Mouse (Mus musculus): ENCODE measurements around the gene Gm17364. TPM values are rescaled to one million over a fixed set of nuclear protein-coding genes. Genes with fewer than 3 reads are reported as not detected.
"Not testable (repeated sequence)": the region's sequence is repeated elsewhere in the genome, so short reads cannot be mapped to it uniquely, and the experiment has no call there.

The Gm17364 gene
- polyA plus RNA-seq, 1 experiment from 2014 or later: not detected

- Histone ChIP-seq H3K9me3 (replicated peaks) (no peaks in the 10 kb centered on the region), H3K36me3 (no peaks in the 10 kb centered on the region), H3K9ac (no peak overlapping the region), H3K27me3 (no peaks in the 10 kb centered on the region), H3K27ac (no peak overlapping the region), H3K4me2 (no peak overlapping the region), H3K4me1 (replicated peaks) (no peaks in the 10 kb centered on the region), H3K4me3 (replicated peaks) (no peak overlapping the region)
- DNase-seq (no peak), ATAC-seq (ENCODE audit: low read depth) (no peak)
- whole genome bisulfite sequencing (ENCODE audit: insufficient replicate concordance): 53% methylated on average over 4 of the region's 4 CpGs
Observed at GRCm38 (mm10) chr13:41285448-41285847, 11.7 kb upstream of the Gm17364 start.

GRCm38 (mm10) chr13:41283256-41283655 is 9.5 kb upstream of the Gm17364 start:
- H3K4me2 ChIP-seq: no peak overlapping the region
- H3K4me1 ChIP-seq (replicated peaks): no peaks in the 10 kb centered on the region
- 15% methylated on average over 5 of the region's 5 CpGs for WGBS (ENCODE audit: insufficient replicate concordance)
- H3K36me3 ChIP-seq: no peaks in the 10 kb centered on the region
- no peak for ATAC-seq (ENCODE audit: low read depth)
- no peak overlapping the region for H3K4me3 ChIP-seq (replicated peaks)
- DNase-seq: peak; percentile 5
- H3K9ac ChIP-seq: no peak overlapping the region
- H3K27ac ChIP-seq: no peak overlapping the region
- H3K27me3 ChIP-seq: no peaks in the 10 kb centered on the region
- no peaks in the 10 kb centered on the region for H3K9me3 ChIP-seq (replicated peaks)

DNA sequence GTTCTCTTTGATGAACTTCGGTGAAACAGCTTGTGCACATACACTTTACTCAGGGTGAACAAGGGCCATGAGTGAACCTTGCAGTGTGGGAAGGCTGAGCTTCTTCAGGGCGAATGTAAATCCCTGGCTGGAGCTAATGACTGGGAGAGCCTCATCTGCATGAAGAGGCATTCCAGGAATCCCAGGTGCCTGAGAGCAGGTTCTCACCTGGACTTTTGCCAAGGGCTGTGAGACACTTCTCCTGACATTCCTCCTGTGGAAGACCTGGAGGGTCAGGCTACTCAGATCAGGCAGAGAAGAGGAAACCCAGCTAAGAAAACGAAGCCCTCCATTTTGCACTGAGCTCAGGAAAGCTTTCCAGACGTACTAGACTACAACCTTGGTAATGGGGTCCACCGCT is 6.9 kb upstream of the Gm17364 start:
- no peaks in the 10 kb centered on the region for H3K9me3 ChIP-seq (replicated peaks)
- H3K4me2 ChIP-seq: no peak overlapping the region
- no peak for DNase-seq
- no peak overlapping the region for H3K27ac ChIP-seq
- H3K4me3 ChIP-seq (replicated peaks): no peak overlapping the region
- H3K36me3 ChIP-seq: no peaks in the 10 kb centered on the region
- WGBS (ENCODE audit: insufficient replicate concordance): 51% methylated on average over 5 of the region's 5 CpGs
- no peaks in the 10 kb centered on the region for H3K27me3 ChIP-seq
- H3K4me1 ChIP-seq (replicated peaks): no peaks in the 10 kb centered on the region
- no peak for ATAC-seq (ENCODE audit: low read depth)
- no peak overlapping the region for H3K9ac ChIP-seq

GRCm38 (mm10) chr13:41267827-41268408 is 5.9 kb downstream of the Gm17364 start:
- no peak for ATAC-seq (ENCODE audit: low read depth)
- 54% methylated on average over 7 of the region's 7 CpGs for WGBS (ENCODE audit: insufficient replicate concordance)
- H3K9ac ChIP-seq: no peak overlapping the region

DNA sequence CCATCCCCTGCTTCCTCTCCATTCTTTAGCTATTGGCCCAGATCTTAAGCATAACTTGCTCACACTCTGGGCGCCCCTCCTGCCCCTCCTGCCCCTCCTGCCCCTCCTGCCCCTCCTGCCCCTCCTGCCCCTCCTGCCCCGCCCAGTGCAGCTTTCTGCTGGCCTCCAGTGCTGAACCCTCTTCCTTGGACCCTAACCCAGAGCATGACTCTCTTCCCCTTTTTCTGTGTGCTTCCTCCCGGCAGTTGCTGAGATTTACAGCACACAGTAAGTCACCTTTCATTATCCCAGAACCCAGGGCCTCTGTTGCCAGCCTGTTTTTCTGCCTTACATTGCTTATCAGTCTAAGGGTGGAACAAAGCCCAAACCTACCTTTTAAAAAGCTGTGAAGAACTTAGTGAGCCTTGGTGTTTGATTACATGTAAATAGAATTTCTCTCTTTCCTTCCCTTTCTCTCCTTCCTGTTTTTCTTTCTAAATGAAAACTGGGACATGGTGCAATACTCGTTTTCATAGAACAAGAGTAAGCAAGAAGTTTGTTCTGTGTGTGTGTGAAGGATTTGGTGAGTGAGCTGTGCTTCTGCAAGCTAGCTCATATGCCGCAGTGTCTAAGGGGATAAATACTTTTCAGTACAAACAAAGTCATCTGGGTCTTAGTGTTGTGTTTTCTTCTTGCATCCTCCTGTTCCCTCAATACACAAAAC is 10.3 kb downstream of the Gm17364 start:
- DNase-seq: no peak
- Histone ChIP-seq H3K4me2 (no peak overlapping the region), H3K27ac (no peak overlapping the region), H3K9ac (no peak overlapping the region), H3K4me3 (replicated peaks) (no peak overlapping the region), H3K27me3 (no peaks in the 10 kb centered on the region), H3K4me1 (replicated peaks) (no peaks in the 10 kb centered on the region; the same call in 1 of the 2 replicates), H3K36me3 (no peaks in the 10 kb centered on the region), H3K9me3 (replicated peaks) (no peaks in the 10 kb centered on the region)
- no peak for ATAC-seq (ENCODE audit: low read depth)
- WGBS (ENCODE audit: insufficient replicate concordance): 56% methylated on average over 5 of the region's 5 CpGs

More at GRCm38 (mm10) chr13:41267827-41268408, 5.9 kb downstream of the Gm17364 start:
- H3K9me3 ChIP-seq (replicated peaks): no peaks in the 10 kb centered on the region
- no peaks in the 10 kb centered on the region; the same call in 1 of the 2 replicates for H3K4me1 ChIP-seq (replicated peaks)
- no peak overlapping the region for H3K4me3 ChIP-seq (replicated peaks)
- no peak overlapping the region for H3K27ac ChIP-seq
- no peak for DNase-seq
- H3K27me3 ChIP-seq: no peaks in the 10 kb centered on the region
- no peak overlapping the region for H3K4me2 ChIP-seq
- H3K36me3 ChIP-seq: no peaks in the 10 kb centered on the region

- H3K9me3 ChIP-seq (replicated peaks); H3K27ac ChIP-seq; DNase-seq; H3K4me3 ChIP-seq (replicated peaks); H3K4me2 ChIP-seq; H3K27me3 ChIP-seq; H3K36me3 ChIP-seq; ATAC-seq (ENCODE audit: low read depth); H3K4me1 ChIP-seq (replicated peaks); H3K9ac ChIP-seq: not testable (repeated sequence)
- WGBS (ENCODE audit: insufficient replicate concordance): 76% methylated on average over 8 of the region's 8 CpGs
Observed at GRCm38 (mm10) chr13:41261617-41262016, 12.2 kb downstream of the Gm17364 start.

DNA sequence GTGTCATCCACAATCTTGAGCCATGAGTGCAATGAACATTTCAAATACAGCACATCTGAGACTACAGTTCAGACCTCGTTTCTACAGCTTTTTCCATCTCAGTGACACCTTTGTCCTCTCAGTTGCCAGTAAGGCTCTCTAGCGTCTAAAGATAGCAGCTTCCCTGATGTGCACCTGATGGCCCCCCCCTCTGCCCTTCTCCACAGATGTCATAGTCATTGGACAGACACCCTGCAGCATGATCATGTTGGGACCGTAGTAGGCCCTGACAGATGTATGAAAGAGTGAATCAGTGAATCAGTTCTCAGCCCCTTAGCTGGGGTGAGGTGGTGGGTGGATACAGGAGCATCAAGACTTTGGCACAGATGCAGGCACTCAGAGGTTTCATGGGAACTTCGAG is 15.9 kb downstream of the Gm17364 start:
- no peak overlapping the region for H3K4me2 ChIP-seq
- no peak overlapping the region for H3K27ac ChIP-seq
- WGBS (ENCODE audit: insufficient replicate concordance): 66% methylated on average over 4 of the region's 4 CpGs
- H3K9ac ChIP-seq: no peak overlapping the region
- DNase-seq (no peak), ATAC-seq (ENCODE audit: low read depth) (no peak)
- no peaks in the 10 kb centered on the region for H3K36me3 ChIP-seq
- peaks cover 5% of the 10 kb centered on the region for H3K4me1 ChIP-seq (replicated peaks)
- H3K4me3 ChIP-seq (replicated peaks): no peak overlapping the region
- H3K9me3 ChIP-seq (replicated peaks): no peaks in the 10 kb centered on the region
- no peaks in the 10 kb centered on the region for H3K27me3 ChIP-seq

DNA sequence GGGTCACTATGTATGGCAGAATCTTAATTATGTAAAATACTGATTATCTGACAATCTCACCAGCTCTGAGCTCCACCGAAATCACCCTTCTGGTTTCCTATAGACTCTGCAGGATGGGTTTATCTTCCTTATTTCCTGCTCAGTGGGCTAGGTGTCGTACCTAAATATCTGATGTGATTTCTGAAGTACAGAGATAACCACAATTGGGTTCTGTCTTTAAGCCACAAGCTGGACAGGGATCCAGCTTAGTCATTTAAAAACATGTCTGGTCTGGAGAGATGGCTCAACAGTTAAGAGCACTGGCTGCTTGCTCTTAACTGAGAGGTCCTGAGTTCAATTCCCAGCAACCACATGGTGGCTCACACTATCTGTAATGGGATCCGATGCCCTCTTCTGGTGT is 16.8 kb downstream of the Gm17364 start:
- Histone ChIP-seq H3K9ac (no peak overlapping the region), H3K4me2 (no peak overlapping the region), H3K9me3 (replicated peaks) (no peaks in the 10 kb centered on the region), H3K27ac (no peak overlapping the region), H3K27me3 (no peaks in the 10 kb centered on the region), H3K4me3 (replicated peaks) (no peak overlapping the region), H3K4me1 (replicated peaks) (peaks cover 11% of the 10 kb centered on the region), H3K36me3 (no peaks in the 10 kb centered on the region)
- DNase-seq (no peak), ATAC-seq (ENCODE audit: low read depth) (no peak)
- WGBS (ENCODE audit: insufficient replicate concordance): 35% methylated on average over 3 of the region's 3 CpGs

GRCm38 (mm10) chr13:41256126-41256525 is 17.7 kb downstream of the Gm17364 start:
- WGBS (ENCODE audit: insufficient replicate concordance): 77% methylated on average over 5 of the region's 5 CpGs
- H3K27ac ChIP-seq: no peak overlapping the region
- H3K4me1 ChIP-seq (replicated peaks): peaks cover 20% of the 10 kb centered on the region
- no peak overlapping the region for H3K4me3 ChIP-seq (replicated peaks)
- H3K9ac ChIP-seq: no peak overlapping the region
- DNase-seq: no peak
- no peak for ATAC-seq (ENCODE audit: low read depth)
- no peaks in the 10 kb centered on the region for H3K36me3 ChIP-seq
- H3K9me3 ChIP-seq (replicated peaks): no peaks in the 10 kb centered on the region
- no peaks in the 10 kb centered on the region for H3K27me3 ChIP-seq
- H3K4me2 ChIP-seq: no peak overlapping the region

DNA sequence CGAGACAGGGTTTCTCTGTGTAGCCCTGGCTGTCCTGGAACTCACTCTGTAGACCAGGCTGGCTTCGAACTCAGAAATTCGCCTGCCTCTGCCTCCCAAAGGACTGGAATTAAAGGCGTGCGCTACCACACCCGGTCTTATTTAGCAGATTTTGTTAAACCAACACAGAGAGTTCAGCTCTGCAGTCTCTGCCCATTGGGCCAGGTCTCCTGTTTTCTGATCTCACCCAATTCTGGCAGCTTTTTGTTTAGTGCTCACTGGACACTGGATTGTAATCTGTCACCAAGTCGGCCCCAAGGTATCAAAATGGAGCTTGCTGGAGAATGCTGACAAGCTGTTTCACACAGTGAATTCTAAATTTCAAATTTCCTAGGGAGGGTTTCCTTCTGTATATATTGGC is 21.0 kb downstream of the Gm17364 start:
- no peaks in the 10 kb centered on the region for H3K27me3 ChIP-seq
- no peak for ATAC-seq (ENCODE audit: low read depth)
- H3K36me3 ChIP-seq: no peaks in the 10 kb centered on the region
- WGBS (ENCODE audit: insufficient replicate concordance): 83% methylated on average over 7 of the region's 7 CpGs
- no peak overlapping the region for H3K27ac ChIP-seq
- no peak for DNase-seq
- H3K4me1 ChIP-seq (replicated peaks): peaks cover 39% of the 10 kb centered on the region
- H3K4me3 ChIP-seq (replicated peaks): no peak overlapping the region
- no peak overlapping the region for H3K4me2 ChIP-seq
- H3K9me3 ChIP-seq (replicated peaks): no peaks in the 10 kb centered on the region
- no peak overlapping the region for H3K9ac ChIP-seq

DNA sequence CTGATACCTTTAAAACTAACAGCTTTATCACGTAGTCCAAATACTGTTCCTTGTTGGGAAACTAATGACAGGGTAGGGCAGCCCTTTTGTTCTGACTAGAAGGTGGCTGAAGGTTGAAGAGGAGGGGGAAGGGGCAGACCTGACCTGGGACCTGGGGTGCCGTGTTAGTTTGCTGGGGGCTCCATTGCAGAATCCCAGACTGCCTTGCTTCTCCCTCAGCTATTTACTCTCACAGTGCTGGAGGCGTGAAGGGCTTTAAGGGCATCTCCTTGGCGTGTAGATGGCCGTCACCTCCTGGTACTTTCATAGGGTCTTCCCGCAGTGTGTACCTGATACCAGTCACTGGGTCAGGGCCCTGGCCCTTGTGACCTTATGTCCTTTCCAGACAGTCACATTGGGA is 21.6 kb downstream of the Gm17364 start:
- no peak overlapping the region for H3K4me3 ChIP-seq (replicated peaks)
- H3K4me2 ChIP-seq: 0 out of 2 replicates have a peak overlapping the region, but pooled peaks have one; percentile 15
- H3K27ac ChIP-seq: 0 out of 2 replicates have a peak overlapping the region, but pooled peaks have one; percentile 19
- H3K4me1 ChIP-seq (replicated peaks): peaks cover 39% of the 10 kb centered on the region
- 74% methylated on average over 6 of the region's 6 CpGs for WGBS (ENCODE audit: insufficient replicate concordance)
- ATAC-seq (ENCODE audit: low read depth) (no peak), DNase-seq (no peak)
- H3K27me3 ChIP-seq: no peaks in the 10 kb centered on the region
- H3K9me3 ChIP-seq (replicated peaks): no peaks in the 10 kb centered on the region
- H3K9ac ChIP-seq: no peak overlapping the region
- H3K36me3 ChIP-seq: no peaks in the 10 kb centered on the region

DNA sequence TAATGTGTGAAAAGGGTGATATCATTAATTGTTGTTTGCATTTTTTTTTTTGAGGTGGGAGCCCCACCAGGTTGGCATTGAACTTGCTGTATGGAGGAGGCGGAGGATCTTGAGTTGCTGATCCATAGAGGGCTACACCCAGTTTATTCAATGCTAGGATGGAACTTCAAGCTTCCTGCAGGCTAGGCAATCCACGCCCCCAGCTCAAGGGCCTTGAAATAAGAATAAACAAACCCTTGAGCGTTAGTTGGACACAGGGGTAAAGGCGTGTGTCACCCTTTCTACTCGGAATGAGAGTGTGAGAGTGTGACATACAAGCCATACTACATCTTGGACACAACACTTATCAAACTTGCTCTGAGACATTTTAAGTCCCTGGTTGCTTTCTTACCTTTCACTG is 22.1 kb downstream of the Gm17364 start:
- H3K27ac ChIP-seq: peak overlapping the region; percentile 19; the same call in 1 of the 2 replicates
- H3K4me1 ChIP-seq (replicated peaks): peaks cover 39% of the 10 kb centered on the region
- H3K4me2 ChIP-seq: 0 out of 2 replicates have a peak overlapping the region, but pooled peaks have one; percentile 15
- no peak overlapping the region for H3K9ac ChIP-seq
- H3K36me3 ChIP-seq: no peaks in the 10 kb centered on the region
- H3K9me3 ChIP-seq (replicated peaks): no peaks in the 10 kb centered on the region
- no peaks in the 10 kb centered on the region for H3K27me3 ChIP-seq
- ATAC-seq (ENCODE audit: low read depth) (no peak), DNase-seq (no peak)
- 56% methylated on average over 5 of the region's 5 CpGs for WGBS (ENCODE audit: insufficient replicate concordance)
- no peak overlapping the region for H3K4me3 ChIP-seq (replicated peaks)

Measured in liver, embryonic 13.5 days (tissue).